Comparison of ENCODE assay signal across 8 mouse cellular contexts in the genomic region with DNA sequence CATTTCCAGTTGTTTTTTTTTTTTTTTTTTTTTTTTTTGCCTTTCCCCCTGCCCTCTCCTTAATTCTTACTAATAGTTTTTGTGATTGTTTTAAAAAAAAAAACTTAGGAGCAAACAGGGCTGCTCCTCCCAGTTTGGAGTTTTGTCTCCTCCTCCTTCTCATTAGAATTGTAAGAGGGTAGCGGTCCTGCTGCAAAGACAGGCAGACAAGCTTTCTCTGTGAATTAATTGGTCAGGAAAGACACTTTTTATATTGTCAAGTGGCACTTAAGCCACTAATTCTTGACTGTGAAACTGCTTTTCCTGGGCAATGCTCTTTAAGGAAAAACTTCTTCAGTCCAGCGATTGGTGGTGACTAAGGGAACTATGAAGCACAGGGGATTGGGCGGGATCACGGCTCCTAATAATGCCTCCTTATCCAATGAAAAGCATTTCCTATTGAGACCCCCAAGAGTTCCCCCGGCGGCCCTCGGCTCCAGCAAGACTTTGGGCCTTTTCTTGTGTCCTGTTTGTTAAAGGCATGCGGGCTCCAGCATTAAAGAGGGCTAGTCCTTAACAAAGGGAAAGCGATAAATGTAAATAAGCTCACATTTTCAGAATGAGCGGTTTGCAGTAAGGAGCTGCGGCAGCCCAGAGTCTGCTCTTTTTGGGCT. TPM values are rescaled to one million over a fixed set of nuclear protein-coding genes. Genes with fewer than 3 reads are reported as not detected.
DNase-seq lines count a peak whose midpoint lies in the region; ATAC-seq and TF ChIP-seq lines count a peak whose summit lies in the region.

Lpar4 (plus strand) TSS at position 451 of the 653 bp plus-strand sequence.

- no peak for TF ChIP-seq CTCF in cerebellum, adult 2 months (IDR thresholded peaks at IDR 0.05; ENCODE audit: borderline replicate concordance, insufficient read depth, low read depth, low read length)
- no peak for TF ChIP-seq CTCF in forebrain, postnatal 0 days (IDR thresholded peaks at IDR 0.05; ENCODE audit: low read depth)

- H3K27me3 ChIP-seq in cerebellum, adult 2 months (ENCODE audit: control insufficient read depth, insufficient read depth, low read length), result no peaks in the 10 kb centered on the region
- H3K27me3 ChIP-seq in forebrain, postnatal 0 days (ENCODE audit: insufficient read depth, low read length), result no peaks in the 10 kb centered on the region
- no peaks in the 10 kb centered on the region for H3K27me3 ChIP-seq in hindbrain, embryonic 11.5 days (ENCODE audit: control insufficient read depth, insufficient read depth, low read length)
- H3K27me3 ChIP-seq in limb, embryonic 15.5 days, result no peaks in the 10 kb centered on the region
- peaks cover 5% of the 10 kb centered on the region; the same call in 1 of the 2 replicates for H3K27me3 ChIP-seq in midbrain, embryonic 12.5 days

- 7% methylated on average over 11 of the region's 11 CpGs for WGBS in cerebellum, adult 2 months
- 21% methylated on average over 11 of the region's 11 CpGs for WGBS in forebrain, postnatal 0 days
- WGBS in hindbrain, embryonic 11.5 days, result 17% methylated on average over 11 of the region's 11 CpGs
- 21% methylated on average over 11 of the region's 11 CpGs for WGBS in limb, embryonic 15.5 days
- 21% methylated on average over 11 of the region's 11 CpGs for WGBS in midbrain, embryonic 12.5 days

- H3K4me2 ChIP-seq in forebrain, postnatal 0 days (ENCODE audit: low read depth), result peak within 1 kb of the TSS; percentile 47
- H3K4me2 ChIP-seq in hindbrain, embryonic 11.5 days (replicated peaks; ENCODE audit: low read depth, low read length), result peak within 1 kb of the TSS; percentile 28
- peak within 1 kb of the TSS; percentile 20 for H3K4me2 ChIP-seq in limb, embryonic 15.5 days
- H3K4me2 ChIP-seq in midbrain, embryonic 12.5 days (replicated peaks), result peak within 1 kb of the TSS; percentile 46

- H3K9me3 ChIP-seq in forebrain, postnatal 0 days (ENCODE audit: low read length), result no peaks in the 10 kb centered on the region
- no peaks in the 10 kb centered on the region for H3K9me3 ChIP-seq in hindbrain, embryonic 11.5 days (ENCODE audit: control insufficient read depth, low read length)
- H3K9me3 ChIP-seq in limb, embryonic 15.5 days, result no peaks in the 10 kb centered on the region
- H3K9me3 ChIP-seq in midbrain, embryonic 12.5 days, result no peaks in the 10 kb centered on the region

- peak; percentile 81 for ATAC-seq in forebrain, postnatal 0 days
- peak; percentile 92 for ATAC-seq in hindbrain, embryonic 11.5 days (ENCODE audit: low FRiP score)
- peak; percentile 65; the same call in 1 of the 2 replicates for ATAC-seq in limb, embryonic 15.5 days (ENCODE audit: insufficient number of reproducible peaks, low FRiP score, low TSS enrichment, low read depth)
- peak; percentile 96 for ATAC-seq in midbrain, embryonic 12.5 days (ENCODE audit: low FRiP score, low read depth)

- no peak within 1 kb of the TSS for H3K27ac ChIP-seq in cerebellum, adult 2 months (ENCODE audit: insufficient read depth, low read length)
- H3K27ac ChIP-seq in forebrain, postnatal 0 days (ENCODE audit: low read depth, low read length), result no peak within 1 kb of the TSS
- peak within 1 kb of the TSS; percentile 49; the same call in 1 of the 2 replicates for H3K27ac ChIP-seq in hindbrain, embryonic 11.5 days (ENCODE audit: low read depth, low read length)
- H3K27ac ChIP-seq in limb, embryonic 15.5 days, result peak within 1 kb of the TSS; percentile 71
- peak within 1 kb of the TSS; percentile 67 for H3K27ac ChIP-seq in midbrain, embryonic 12.5 days (replicated peaks)

- no peaks in the 10 kb centered on the region for H3K4me1 ChIP-seq in cerebellum, adult 2 months (ENCODE audit: control insufficient read depth, insufficient read depth, low read length)
- no peaks in the 10 kb centered on the region for H3K4me1 ChIP-seq in forebrain, postnatal 0 days (ENCODE audit: insufficient read depth)
- no peaks in the 10 kb centered on the region for H3K4me1 ChIP-seq in hindbrain, embryonic 11.5 days (replicated peaks; ENCODE audit: control insufficient read depth, insufficient read depth, low read length)
- no peaks in the 10 kb centered on the region for H3K4me1 ChIP-seq in limb, embryonic 15.5 days
- no peaks in the 10 kb centered on the region for H3K4me1 ChIP-seq in midbrain, embryonic 12.5 days

- DNase-seq in cerebellum, adult 2 months, result no peak
- no peak for DNase-seq in cerebellum, adult 18-20 months
- peak; percentile 24 for DNase-seq in adrenal gland, adult 2 months
- DNase-seq in forebrain, postnatal 0 days, result peak; percentile 34
- peak; percentile 57 for DNase-seq in hindbrain, embryonic 11.5 days (ENCODE audit: low spot score)
- DNase-seq in natural killer cell, adult 2 months (ENCODE audit: low spot score in 2 of 2), result no peak

- peak within 1 kb of the TSS; percentile 33; the same call in 1 of the 2 replicates for H3K9ac ChIP-seq in forebrain, postnatal 0 days
- H3K9ac ChIP-seq in hindbrain, embryonic 11.5 days (ENCODE audit: low read depth, low read length), result peak within 1 kb of the TSS; percentile 38; the same call in 1 of the 2 replicates
- 0 out of 2 replicates have a peak within 1 kb of the TSS, but pooled peaks have one; percentile 23 for H3K9ac ChIP-seq in limb, embryonic 15.5 days
- H3K9ac ChIP-seq in midbrain, embryonic 12.5 days (replicated peaks), result no peak within 1 kb of the TSS

- TF ChIP-seq POLR2A in cerebellum, adult 2 months (IDR thresholded peaks at IDR 0.05; ENCODE audit: borderline replicate concordance, insufficient read depth, low read length), result no peak

- H3K4me3 ChIP-seq in cerebellum, adult 2 months (replicated peaks; ENCODE audit: insufficient read depth, low read depth, low read length), result peak within 1 kb of the TSS; percentile 40
- peak within 1 kb of the TSS; percentile 40 for H3K4me3 ChIP-seq in forebrain, postnatal 0 days (ENCODE audit: low read depth, low read length)
- peak within 1 kb of the TSS; percentile 35 for H3K4me3 ChIP-seq in hindbrain, embryonic 11.5 days (ENCODE audit: low read depth, low read length)
- H3K4me3 ChIP-seq in limb, embryonic 15.5 days, result peak within 1 kb of the TSS; percentile 45
- peak within 1 kb of the TSS; percentile 43 for H3K4me3 ChIP-seq in midbrain, embryonic 12.5 days

- H3K36me3 ChIP-seq in forebrain, postnatal 0 days (ENCODE audit: insufficient read depth), result no peaks in the 10 kb centered on the region
- H3K36me3 ChIP-seq in hindbrain, embryonic 11.5 days (ENCODE audit: control insufficient read depth, insufficient read depth, low read length), result no peaks in the 10 kb centered on the region
- H3K36me3 ChIP-seq in limb, embryonic 15.5 days, result no peaks in the 10 kb centered on the region
- no peaks in the 10 kb centered on the region for H3K36me3 ChIP-seq in midbrain, embryonic 12.5 days

RNA-seq across cellular contexts. Expression of gene Lpar4, which starts in this region (rescaled TPM):
- polyA plus RNA-seq in cerebellum, adult 2 months (2012; rRNA removed), result 0.49 and 0.51 TPM in 2 replicates
- total RNA-seq in adrenal gland, adult 2 months (2021), result 1 to 10 TPM in 1 of 2 experiments, under 1 TPM in 1; 0.75 to 1.5 TPM
- polyA plus RNA-seq in adrenal gland, adult 2 months (2012; rRNA removed), result 0.06 and 0.21 TPM in 2 replicates
- total RNA-seq in forebrain, postnatal 0 days (2014; rRNA removed), result 2.5 and 5.1 TPM in 2 replicates
- polyA plus RNA-seq in forebrain, postnatal 0 days (2015; fragmentation: Nextera tagmentation; extraction: Ambion mirVana), result 2.9 and 3.6 TPM in 2 replicates
- 16.8 and 19.0 TPM in 2 replicates for polyA plus RNA-seq in hindbrain, embryonic 11.5 days (2014; fragmentation: Nextera tagmentation; extraction: Ambion mirVana)
- 33.8 and 39.6 TPM in 2 replicates for polyA plus RNA-seq in limb, embryonic 15.5 days (2015; fragmentation: Nextera tagmentation; extraction: Ambion mirVana)
- polyA plus RNA-seq in midbrain, embryonic 12.5 days (2016; fragmentation: Nextera tagmentation; extraction: Ambion mirVana), result 14.0 and 15.0 TPM in 2 replicates

Comparison
In these comparisons a context has a peak if more than half of its experiments do, and no peak if none do; other contexts are left out.
1. DNase-seq: peak in adrenal gland, adult 2 months (single experiment), forebrain, postnatal 0 days (single experiment) and hindbrain, embryonic 11.5 days (single experiment); none in cerebellum, adult 2 months (0 of 2), cerebellum, adult 18-20 months (0 of 2) and natural killer cell, adult 2 months (0 of 2).
2. H3K27ac ChIP-seq: peak in hindbrain, embryonic 11.5 days (single experiment), limb, embryonic 15.5 days (single experiment) and midbrain, embryonic 12.5 days (single experiment); none in cerebellum, adult 2 months (single experiment) and forebrain, postnatal 0 days (single experiment).
3. Peak in every context shown above with its lines, with median percentiles within 50 percentile points of each other: H3K4me3 ChIP-seq, ATAC-seq and H3K4me2 ChIP-seq.